Mouse (Mus musculus): ENCODE measurements around the gene Tlx2. TPM values are rescaled to one million over a fixed set of nuclear protein-coding genes. Genes with fewer than 3 reads are reported as not detected.
A peak's percentile ranks its signal among the peaks of the same experiment; 100 is the strongest.

Gene Tlx2
- polyA plus RNA-seq, 1 experiment: not detected

GRCm38 (mm10) chr6:83043561-83043960 lies 26.5 kb downstream of the Tlx2 start:
- H3K4me3 ChIP-seq (ENCODE audit: insufficient read depth, low read length): no peak overlapping the region
- TF ChIP-seq CTCF (IDR thresholded peaks at IDR 0.05; ENCODE audit: low read depth, low read length) (no peak), POLR2A (IDR thresholded peaks at IDR 0.05; ENCODE audit: borderline replicate concordance, low read depth, low read length) (0 out of 2 replicates have a peak, but pooled peaks have one; percentile 47)
- peaks cover 62% of the 10 kb centered on the region for H3K4me1 ChIP-seq (ENCODE audit: control insufficient read depth, insufficient read depth, low read length)
- H3K27ac ChIP-seq (ENCODE audit: insufficient read depth, low read depth, low read length): peak overlapping the region; percentile 98

GRCm38 (mm10) chr6:83040601-83041000 lies 29.5 kb downstream of the Tlx2 start:
- H3K27ac ChIP-seq (ENCODE audit: insufficient read depth, low read depth, low read length): peak overlapping the region; percentile 76
- H3K4me1 ChIP-seq (ENCODE audit: control insufficient read depth, insufficient read depth, low read length): peaks cover 55% of the 10 kb centered on the region
- H3K4me3 ChIP-seq (ENCODE audit: insufficient read depth, low read length): no peak overlapping the region
- TF ChIP-seq CTCF (IDR thresholded peaks at IDR 0.05; ENCODE audit: low read depth, low read length): no peak

GRCm38 (mm10) chr6:83038496-83039012 lies 31.5 kb downstream of the Tlx2 start:
- Histone ChIP-seq H3K4me1 (ENCODE audit: control insufficient read depth, insufficient read depth, low read length) (peaks cover 41% of the 10 kb centered on the region), H3K4me3 (ENCODE audit: insufficient read depth, low read length) (no peak overlapping the region)
- TF ChIP-seq POLR2A (IDR thresholded peaks at IDR 0.05; ENCODE audit: borderline replicate concordance, low read depth, low read length): no peak
- TF ChIP-seq CTCF (IDR thresholded peaks at IDR 0.05; ENCODE audit: low read depth, low read length): no peak

GRCm38 (mm10) chr6:83037188-83037587 lies 32.9 kb downstream of the Tlx2 start:
- TF ChIP-seq POLR2A (IDR thresholded peaks at IDR 0.05; ENCODE audit: borderline replicate concordance, low read depth, low read length): no peak
- TF ChIP-seq CTCF (IDR thresholded peaks at IDR 0.05; ENCODE audit: low read depth, low read length): no peak
- Histone ChIP-seq H3K4me3 (ENCODE audit: insufficient read depth, low read length) (no peak overlapping the region), H3K27ac (ENCODE audit: insufficient read depth, low read depth, low read length) (no peak overlapping the region), H3K4me1 (ENCODE audit: control insufficient read depth, insufficient read depth, low read length) (peaks cover 31% of the 10 kb centered on the region)

More at GRCm38 (mm10) chr6:83038496-83039012, 31.5 kb downstream of the Tlx2 start:
- H3K27ac ChIP-seq (ENCODE audit: insufficient read depth, low read depth, low read length): peak overlapping the region; percentile 29

GRCm38 (mm10) chr6:83034463-83035055 lies 35.5 kb downstream of the Tlx2 start:
- Histone ChIP-seq H3K27ac (ENCODE audit: insufficient read depth, low read depth, low read length) (no peak overlapping the region), H3K4me3 (ENCODE audit: insufficient read depth, low read length) (no peak overlapping the region), H3K4me1 (ENCODE audit: control insufficient read depth, insufficient read depth, low read length) (peaks cover 16% of the 10 kb centered on the region)
- TF ChIP-seq CTCF (IDR thresholded peaks at IDR 0.05; ENCODE audit: low read depth, low read length): no peak
- no peak for TF ChIP-seq POLR2A (IDR thresholded peaks at IDR 0.05; ENCODE audit: borderline replicate concordance, low read depth, low read length)

- Histone ChIP-seq H3K27ac (ENCODE audit: insufficient read depth, low read depth, low read length) (peak within 1 kb of the TSS; percentile 78), H3K4me1 (ENCODE audit: control insufficient read depth, insufficient read depth, low read length) (peaks cover 15% of the 10 kb centered on the region), H3K4me3 (ENCODE audit: insufficient read depth, low read length) (peak within 1 kb of the TSS; percentile 78)
- TF ChIP-seq CTCF (IDR thresholded peaks at IDR 0.05; ENCODE audit: low read depth, low read length) (no peak), POLR2A (IDR thresholded peaks at IDR 0.05; ENCODE audit: borderline replicate concordance, low read depth, low read length) (no peak)
These were observed 36.6 kb downstream of the Tlx2 start, which contains the start of the genes Dok1 and Loxl3 for GRCm38 (mm10) chr6:83033249-83034185. Gene Dok1 (minus strand): TSS chr6:83033471. Gene Loxl3 (plus strand): TSS chr6:83034173.

GRCm38 (mm10) chr6:83032769-83033191 lies 37.3 kb downstream of the Tlx2 start:
- peak overlapping the region; percentile 78 for H3K27ac ChIP-seq (ENCODE audit: insufficient read depth, low read depth, low read length)
- TF ChIP-seq CTCF (IDR thresholded peaks at IDR 0.05; ENCODE audit: low read depth, low read length) (no peak), POLR2A (IDR thresholded peaks at IDR 0.05; ENCODE audit: borderline replicate concordance, low read depth, low read length) (no peak)
- H3K4me1 ChIP-seq (ENCODE audit: control insufficient read depth, insufficient read depth, low read length): peaks cover 12% of the 10 kb centered on the region
- H3K4me3 ChIP-seq (ENCODE audit: insufficient read depth, low read length): peak overlapping the region; percentile 78

GRCm38 (mm10) chr6:83031921-83032590 lies 38.0 kb downstream of the Tlx2 start:
- peak overlapping the region; percentile 78 for H3K4me3 ChIP-seq (ENCODE audit: insufficient read depth, low read length)
- TF ChIP-seq POLR2A (IDR thresholded peaks at IDR 0.05; ENCODE audit: borderline replicate concordance, low read depth, low read length): no peak
- no peak; the same call in 1 of the 2 replicates for TF ChIP-seq CTCF (IDR thresholded peaks at IDR 0.05; ENCODE audit: low read depth, low read length)
- no peak overlapping the region for H3K27ac ChIP-seq (ENCODE audit: insufficient read depth, low read depth, low read length)
- peaks cover 12% of the 10 kb centered on the region for H3K4me1 ChIP-seq (ENCODE audit: control insufficient read depth, insufficient read depth, low read length)

GRCm38 (mm10) chr6:83031111-83031510 lies 39.0 kb downstream of the Tlx2 start:
- H3K4me1 ChIP-seq (ENCODE audit: control insufficient read depth, insufficient read depth, low read length): peaks cover 12% of the 10 kb centered on the region
- no peak overlapping the region for H3K4me3 ChIP-seq (ENCODE audit: insufficient read depth, low read length)
- H3K27ac ChIP-seq (ENCODE audit: insufficient read depth, low read depth, low read length): no peak overlapping the region
- TF ChIP-seq CTCF (IDR thresholded peaks at IDR 0.05; ENCODE audit: low read depth, low read length) (no peak), POLR2A (IDR thresholded peaks at IDR 0.05; ENCODE audit: borderline replicate concordance, low read depth, low read length) (no peak)

Measured in bone marrow macrophage, adult 2 months (primary cell).